Mouse (Mus musculus) lung, embryonic 16.5 days (tissue): ENCODE results near the gene Foxp1. TPM values are rescaled to one million over a fixed set of nuclear protein-coding genes. Genes with fewer than 3 reads are reported as not detected.

Source experiments
- ATAC-seq: fragments of 200-750 bp; cut with Nextera tagmentation; 2 replicates; pipeline ENCODE4 v1.8.0; 2017; ENCODE audit warnings: low read depth, mild to moderate bottlenecking, moderate library complexity
- H3K27ac ChIP-seq: fragments of 300-500 bp; sonication (generic); 2 replicates; pipeline ENCODE4 v1.5.1; 2014; ENCODE audit warnings: mild to moderate bottlenecking, control low read depth, low read length
- H3K27me3 ChIP-seq: fragments of 300-500 bp; sonication (generic); 2 replicates; pipeline ENCODE4 v1.6.1; 2014; ENCODE audit warnings: low read depth, low read length, mixed read lengths; ENCODE audit not compliant: control insufficient read depth, insufficient read depth
- H3K36me3 ChIP-seq: fragments of 300-500 bp; sonication (generic); 2 replicates; pipeline ENCODE4 v1.6.1; 2014; ENCODE audit warnings: low read length; ENCODE audit not compliant: control insufficient read depth, insufficient read depth
- H3K4me1 ChIP-seq: fragments of 300-500 bp; sonication (generic); replicated peaks from 2 replicates; pipeline ENCODE4 v1.6.1; 2014; ENCODE audit warnings: low read length, mixed read lengths; ENCODE audit not compliant: control insufficient read depth, insufficient read depth
- H3K4me2 ChIP-seq: fragments of 300-500 bp; sonication (generic); 2 replicates; pipeline ENCODE4 v1.6.1; 2014; ENCODE audit warnings: low read depth, low read length, control low read depth
- H3K4me3 ChIP-seq: fragments of 300-500 bp; sonication (generic); 2 replicates; pipeline ENCODE4 v1.5.1; 2014; ENCODE audit warnings: mild to moderate bottlenecking, low read length, control low read depth
- H3K9ac ChIP-seq: fragments of 300-500 bp; sonication (generic); 2 replicates; pipeline ENCODE4 v1.6.1; 2014; ENCODE audit warnings: low read length, control low read depth
- H3K9me3 ChIP-seq: fragments of 300-500 bp; sonication (generic); 2 replicates; pipeline ENCODE4 v1.6.1; 2016; ENCODE audit warnings: low read length; ENCODE audit not compliant: control insufficient read depth
- WGBS: fragments of 180-500 bp; shearing (Covaris S2); extraction: QIAGEN DNeasy Blood & Tissue Kit; methylation state at CpG from one replicate; pipeline ENCODE4 v1.1.7; 2014; 5-methylcytosine and 5-hydroxymethylcytosine counted together
- polyA plus RNA-seq: library from polyadenylated mRNA; unstranded; fragments of >200 nt; fragmentation: Nextera tagmentation; extraction: Ambion mirVana; gene quantifications from 2 replicates; pipeline ENCODE4 v1.2.1, GENCODE M21; 2015

The Foxp1 gene
- polyA plus RNA-seq, 1 experiment from 2014 or later, result 116 TPM

DNA sequence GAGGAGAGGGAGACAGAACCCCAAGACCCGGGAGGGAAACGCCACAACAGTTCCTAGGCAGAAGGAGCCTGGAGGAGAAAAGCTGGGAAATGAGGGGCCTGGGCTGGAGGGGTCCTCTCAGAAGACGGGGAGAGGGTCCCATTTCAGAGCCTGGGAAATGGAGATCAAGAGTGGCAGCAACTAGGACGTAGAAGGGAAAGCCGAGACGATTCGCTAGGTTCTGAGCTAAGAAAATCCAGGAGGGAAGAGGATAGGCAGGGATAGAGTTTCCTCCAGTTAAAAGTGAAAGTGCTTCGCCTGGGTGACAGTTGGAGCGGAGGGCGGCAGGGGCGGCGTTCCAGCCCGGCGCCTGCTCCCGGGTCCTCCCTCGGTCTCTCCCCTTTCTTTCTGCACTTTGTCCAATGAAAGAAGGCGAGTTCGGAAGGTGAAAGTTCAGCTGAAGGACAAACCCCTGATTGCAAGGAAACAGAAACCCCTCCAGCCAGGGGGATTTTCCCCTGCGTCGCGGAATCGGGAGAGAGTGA lies 650 bp upstream of the Foxp1 start:
- H3K27me3 ChIP-seq, result no peaks in the 10 kb centered on the region
- WGBS, result under 1% methylated on average over 22 of the region's 22 CpGs
- H3K9me3 ChIP-seq, result peaks cover 7% of the 10 kb centered on the region
- peak; percentile 47 for ATAC-seq
- peaks cover 8% of the 10 kb centered on the region; the same call in 1 of the 2 replicates for H3K4me1 ChIP-seq
- H3K4me3 ChIP-seq, result peak overlapping the region; percentile 87
- peak overlapping the region; percentile 77 for H3K9ac ChIP-seq
- H3K4me2 ChIP-seq, result peak overlapping the region; percentile 86
- H3K36me3 ChIP-seq, result peaks cover 6% of the 10 kb centered on the region; the same call in 1 of the 2 replicates
- peak overlapping the region; percentile 99 for H3K27ac ChIP-seq

DNA sequence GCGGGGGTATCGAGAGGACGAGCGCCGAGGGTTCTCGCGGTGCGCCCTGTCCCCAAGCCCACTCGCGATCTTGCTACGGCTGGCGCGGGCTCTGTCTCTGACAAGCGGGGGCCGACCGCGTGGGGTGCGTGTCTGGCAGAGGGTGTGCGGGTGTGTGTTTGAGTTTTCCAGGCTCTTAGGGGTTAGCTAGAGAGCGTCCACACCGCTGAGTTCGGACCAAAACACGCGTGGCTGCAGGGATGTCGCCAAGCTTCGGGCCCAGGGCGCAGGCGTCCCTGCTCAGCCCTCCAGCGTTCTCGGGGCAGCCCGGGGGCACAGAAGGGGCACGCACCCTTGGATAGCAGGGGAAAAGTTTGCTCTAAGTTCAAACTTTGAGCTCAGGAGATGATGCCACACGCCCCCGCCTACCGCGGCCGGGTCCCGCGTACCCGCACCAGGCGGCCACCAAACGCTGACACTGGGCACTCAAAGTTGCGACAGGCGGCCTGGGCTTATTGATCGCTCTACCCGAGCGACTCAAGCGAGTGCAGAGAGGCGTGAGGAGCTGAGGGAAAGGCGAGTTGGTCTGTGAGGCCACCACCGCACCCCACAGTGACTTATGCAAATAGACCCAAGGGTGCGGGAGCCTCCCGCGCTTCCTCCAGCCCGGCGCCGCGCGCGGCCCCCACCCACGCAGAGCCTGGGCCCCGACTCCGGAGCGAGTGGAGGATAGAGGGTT lies 721 bp downstream of the Foxp1 start:
- Histone ChIP-seq H3K9me3 (no peaks in the 10 kb centered on the region), H3K4me1 (peaks cover 12% of the 10 kb centered on the region), H3K4me2 (peak overlapping the region; percentile 86), H3K27ac (peak overlapping the region; percentile 99), H3K4me3 (peak overlapping the region; percentile 87), H3K9ac (peak overlapping the region; percentile 77), H3K36me3 (no peaks in the 10 kb centered on the region), H3K27me3 (no peaks in the 10 kb centered on the region)
- WGBS, result under 1% methylated on average over 64 of the region's 64 CpGs
- ATAC-seq, result peak; percentile 32

- Histone ChIP-seq H3K27ac (peak overlapping the region; percentile 99), H3K4me3 (peak overlapping the region; percentile 87), H3K36me3 (no peaks in the 10 kb centered on the region), H3K4me1 (peaks cover 12% of the 10 kb centered on the region), H3K27me3 (no peaks in the 10 kb centered on the region), H3K9me3 (no peaks in the 10 kb centered on the region), H3K4me2 (peak overlapping the region; percentile 86), H3K9ac (peak overlapping the region; percentile 77)
- ATAC-seq, result peak; percentile 81
- WGBS, result under 1% methylated on average over 50 of the region's 54 CpGs
Observed at GRCm38 (mm10) chr6:99521038-99521640, 1.4 kb downstream of the Foxp1 start.

DNA sequence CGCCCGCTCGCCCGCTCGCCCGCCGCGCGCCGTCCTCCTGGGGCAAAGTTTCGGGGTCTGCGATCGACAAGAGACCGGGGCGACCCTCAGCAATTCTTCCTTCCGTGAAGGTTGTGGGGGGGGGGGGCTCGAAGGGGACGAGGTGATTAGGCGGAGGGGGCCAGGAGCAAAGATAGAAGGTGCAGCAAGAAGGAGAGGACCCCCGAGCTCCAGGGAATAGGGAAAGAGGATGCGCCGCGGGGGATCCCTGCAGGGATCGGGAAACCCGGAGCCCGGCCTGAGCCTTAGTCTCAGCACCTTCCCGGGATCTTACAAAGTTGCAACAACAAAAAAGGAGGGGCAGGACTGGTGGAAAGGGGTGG lies 1.9 kb downstream of the Foxp1 start:
- ATAC-seq, result no peak
- peak overlapping the region; percentile 99 for H3K27ac ChIP-seq
- peak overlapping the region; percentile 77 for H3K9ac ChIP-seq
- WGBS, result under 1% methylated on average over 24 of the region's 27 CpGs
- H3K4me1 ChIP-seq, result peaks cover 12% of the 10 kb centered on the region
- no peaks in the 10 kb centered on the region for H3K27me3 ChIP-seq
- H3K4me2 ChIP-seq, result peak overlapping the region; percentile 86
- H3K9me3 ChIP-seq, result no peaks in the 10 kb centered on the region
- no peaks in the 10 kb centered on the region for H3K36me3 ChIP-seq
- peak overlapping the region; percentile 87 for H3K4me3 ChIP-seq

DNA sequence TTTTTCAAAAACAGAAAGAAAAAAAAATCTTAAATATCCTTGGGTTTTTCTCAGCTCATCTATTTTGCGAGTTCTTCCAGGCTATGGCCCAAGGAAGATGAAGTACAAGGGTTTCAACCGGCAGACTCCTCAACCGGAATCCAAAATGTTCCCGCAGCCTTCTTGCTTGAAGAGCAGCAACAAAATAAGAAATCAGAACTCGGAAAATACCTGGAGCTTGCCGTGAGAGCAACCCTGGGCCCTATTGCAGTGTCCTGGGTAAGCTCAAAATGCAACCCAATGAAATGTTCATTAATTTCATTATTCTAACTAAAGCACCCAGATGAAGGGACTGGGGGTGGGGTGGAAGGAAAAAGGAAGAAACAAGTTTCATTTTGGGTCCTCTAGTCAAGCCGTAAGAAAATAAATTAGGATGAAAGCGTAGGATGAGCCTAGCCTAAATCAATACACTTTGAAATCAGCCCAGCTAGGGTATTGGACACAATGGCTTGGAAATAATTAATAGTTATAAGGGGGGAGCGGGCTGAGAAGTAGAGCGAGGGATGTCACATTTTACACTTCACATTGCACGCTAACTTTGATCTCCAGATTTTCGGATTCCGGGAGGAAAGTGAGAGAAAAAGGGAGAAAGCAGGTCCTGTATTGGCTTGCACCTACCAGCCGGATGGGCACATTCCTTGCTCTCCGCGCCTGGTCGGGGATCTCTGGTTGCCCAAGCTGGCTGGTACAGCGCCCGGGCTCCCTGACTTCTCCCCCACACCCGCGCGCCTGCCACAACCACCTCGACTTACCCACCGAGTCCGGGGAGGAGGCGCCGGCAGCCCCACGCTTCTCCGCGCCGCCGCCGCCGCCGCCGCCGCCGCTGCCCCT lies 2.5 kb downstream of the Foxp1 start:
- no peaks in the 10 kb centered on the region for H3K9me3 ChIP-seq
- H3K4me1 ChIP-seq, result peaks cover 10% of the 10 kb centered on the region
- peak overlapping the region; percentile 99 for H3K27ac ChIP-seq
- H3K27me3 ChIP-seq, result no peaks in the 10 kb centered on the region
- peak; percentile 26; the same call in 1 of the 2 replicates for ATAC-seq
- H3K4me2 ChIP-seq, result peak overlapping the region; percentile 86
- WGBS, result 3% methylated on average over 35 of the region's 38 CpGs
- H3K4me3 ChIP-seq, result peak overlapping the region; percentile 87
- H3K36me3 ChIP-seq, result no peaks in the 10 kb centered on the region
- H3K9ac ChIP-seq, result peak overlapping the region; percentile 77

DNA sequence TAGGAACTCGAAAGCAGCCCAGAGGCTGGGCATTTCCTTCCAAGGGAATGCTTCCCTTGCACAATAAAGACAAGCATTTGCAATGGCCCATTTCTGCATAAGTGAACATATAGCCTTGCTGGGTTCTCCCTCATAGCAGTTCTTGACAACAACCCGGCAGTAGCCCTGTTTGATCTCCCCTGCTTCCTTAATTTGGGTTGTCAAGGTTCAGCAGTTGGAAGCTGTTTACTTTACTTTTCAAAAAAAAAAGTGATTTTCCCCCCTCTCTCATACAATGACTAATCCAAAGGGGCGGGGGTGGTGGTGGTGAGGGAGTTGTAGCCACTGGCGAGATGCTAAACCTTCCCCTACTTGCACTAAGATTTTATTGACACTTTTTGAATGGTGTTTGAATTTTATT lies 3.5 kb downstream of the Foxp1 start:
- H3K4me2 ChIP-seq, result peak overlapping the region; percentile 86

DNA sequence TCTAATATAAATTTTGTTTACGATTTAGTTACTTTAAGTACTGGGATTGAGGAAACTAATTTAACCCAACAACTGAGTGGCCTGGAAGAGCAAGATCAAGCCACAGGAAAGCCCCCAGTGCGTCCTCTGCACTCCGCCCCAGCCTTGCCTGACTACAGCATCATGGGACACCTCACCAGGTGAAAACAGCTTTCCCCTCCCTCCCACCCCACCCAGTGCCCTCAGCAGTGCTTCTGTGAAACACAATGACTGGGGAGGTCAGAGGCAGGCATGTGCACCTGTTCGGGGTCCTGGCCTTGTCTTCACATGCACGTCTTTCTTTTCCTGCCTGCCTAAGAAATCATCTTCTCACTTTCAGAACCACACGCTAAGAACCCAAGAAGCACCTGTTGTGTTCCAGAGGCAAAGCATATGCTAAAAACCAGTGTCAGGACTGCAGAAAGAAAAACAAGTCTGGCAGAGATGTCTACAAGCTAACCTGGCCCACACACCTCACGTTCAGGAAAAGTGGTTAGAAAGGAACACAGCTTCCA lies 6.8 kb downstream of the Foxp1 start:
- no peaks in the 10 kb centered on the region for H3K36me3 ChIP-seq
- no peaks in the 10 kb centered on the region for H3K27me3 ChIP-seq
- no peak overlapping the region for H3K27ac ChIP-seq
- H3K4me3 ChIP-seq, result no peak overlapping the region
- peaks cover 7% of the 10 kb centered on the region; the same call in 1 of the 2 replicates for H3K4me1 ChIP-seq
- no peak overlapping the region for H3K9ac ChIP-seq
- no peak for ATAC-seq
- no peaks in the 10 kb centered on the region for H3K9me3 ChIP-seq
- no peak overlapping the region for H3K4me2 ChIP-seq
- 81% methylated on average over 7 of the region's 7 CpGs for WGBS

More for the DNA sequence above, 3.5 kb downstream of the Foxp1 start:
- Histone ChIP-seq H3K4me1 (peaks cover 9% of the 10 kb centered on the region), H3K27me3 (no peaks in the 10 kb centered on the region), H3K36me3 (no peaks in the 10 kb centered on the region), H3K27ac (no peak overlapping the region), H3K9me3 (no peaks in the 10 kb centered on the region), H3K4me3 (peak overlapping the region; percentile 87), H3K9ac (no peak overlapping the region; the same call in 1 of the 2 replicates)
- 28% methylated on average over 4 of the region's 4 CpGs for WGBS
- ATAC-seq, result no peak

- WGBS, result 34% methylated on average over 6 of the region's 6 CpGs
- Histone ChIP-seq H3K27ac (no peak overlapping the region), H3K27me3 (no peaks in the 10 kb centered on the region), H3K4me2 (no peak overlapping the region), H3K9me3 (no peaks in the 10 kb centered on the region), H3K9ac (no peak overlapping the region; the same call in 1 of the 2 replicates), H3K36me3 (no peaks in the 10 kb centered on the region), H3K4me3 (no peak overlapping the region), H3K4me1 (no peaks in the 10 kb centered on the region; the same call in 1 of the 2 replicates)
- 0 out of 2 replicates have a peak, but pooled peaks have one; percentile 26 for ATAC-seq
Observed at GRCm38 (mm10) chr6:99511862-99512261, 10.7 kb downstream of the Foxp1 start.
